Mouse (Mus musculus): ENCODE measurements around the gene Helz.

The Helz gene

DNA sequence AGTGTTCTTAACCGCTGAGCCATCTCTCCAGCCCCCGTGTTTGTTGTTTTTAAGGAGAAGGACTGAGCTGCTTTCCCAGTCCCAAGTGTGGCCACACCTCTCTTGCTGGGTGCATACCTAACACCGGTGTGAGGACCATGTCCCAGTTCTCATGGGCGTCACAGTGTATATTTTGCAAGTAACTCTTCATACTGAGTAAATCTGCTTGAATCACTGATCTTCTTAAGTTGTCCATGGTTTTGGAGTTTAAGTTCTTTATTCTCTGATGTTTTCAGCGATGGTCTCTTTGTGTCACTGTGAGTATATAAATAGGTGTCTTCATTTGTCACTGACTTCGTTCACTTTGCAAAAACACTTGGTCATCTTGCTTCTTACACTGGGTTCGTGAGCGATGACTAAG is 126.9 kb downstream of the Helz start:
- no peak for DNase-seq (ENCODE audit: low spot score in 2 of 2)

DNA sequence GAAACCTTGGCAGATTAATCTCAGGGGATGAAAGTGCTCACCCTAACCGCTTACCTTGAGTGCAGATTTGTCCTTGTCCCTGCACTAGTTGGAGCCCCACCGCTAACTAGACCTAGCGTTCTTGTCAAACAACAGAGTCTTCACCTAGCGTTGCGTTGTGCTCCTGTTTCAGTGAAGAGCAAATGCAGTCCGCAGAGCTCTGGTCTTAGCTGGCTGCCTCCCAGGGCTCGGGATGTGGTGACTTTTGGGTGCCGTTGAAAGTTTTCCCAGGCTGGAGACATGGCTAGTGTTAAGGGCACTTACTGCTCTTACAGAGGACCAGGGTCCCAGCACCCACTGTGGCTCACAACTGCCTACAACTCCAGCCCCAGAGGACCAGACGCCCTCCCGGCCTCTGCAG is 127.5 kb downstream of the Helz start:
- DNase-seq (ENCODE audit: low spot score in 2 of 2), result no peak

DNA sequence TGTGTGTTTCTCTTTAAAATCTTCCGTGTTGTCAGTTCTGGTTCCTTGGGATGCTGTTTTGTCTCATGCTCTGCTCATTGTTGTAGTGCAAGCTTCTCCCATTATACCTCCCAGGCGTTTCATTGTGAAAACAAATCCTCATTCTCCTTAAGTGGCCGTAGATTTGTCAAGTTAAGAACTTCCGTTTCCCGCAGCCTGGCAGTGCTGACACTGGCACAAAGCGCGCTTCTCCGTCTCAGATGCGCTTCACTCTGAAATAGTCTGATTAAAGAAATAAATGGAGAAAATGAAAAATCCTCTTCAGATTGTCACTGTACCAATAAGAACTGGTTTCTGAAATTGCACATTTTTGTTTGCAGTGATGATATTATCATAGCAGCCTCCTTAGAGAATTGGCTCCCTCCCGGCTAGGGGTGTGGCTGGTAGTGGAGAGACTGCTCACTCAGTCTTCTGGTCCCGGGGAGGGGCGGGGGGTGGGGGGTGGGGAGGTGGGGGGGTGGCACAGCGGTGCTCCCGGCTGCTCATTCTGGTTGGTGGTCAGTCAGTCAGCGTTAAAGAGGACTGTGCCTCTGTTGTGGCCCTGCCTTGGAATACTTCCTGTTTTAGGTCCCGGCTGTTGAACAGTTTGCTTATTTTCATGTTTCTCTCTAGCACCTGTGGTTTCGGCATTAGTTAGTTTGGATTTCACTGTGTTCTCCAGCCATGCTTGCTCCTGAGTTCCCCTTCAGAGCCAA is 128.6 kb downstream of the Helz start:
- DNase-seq (ENCODE audit: low spot score in 2 of 2), result no peak

DNA sequence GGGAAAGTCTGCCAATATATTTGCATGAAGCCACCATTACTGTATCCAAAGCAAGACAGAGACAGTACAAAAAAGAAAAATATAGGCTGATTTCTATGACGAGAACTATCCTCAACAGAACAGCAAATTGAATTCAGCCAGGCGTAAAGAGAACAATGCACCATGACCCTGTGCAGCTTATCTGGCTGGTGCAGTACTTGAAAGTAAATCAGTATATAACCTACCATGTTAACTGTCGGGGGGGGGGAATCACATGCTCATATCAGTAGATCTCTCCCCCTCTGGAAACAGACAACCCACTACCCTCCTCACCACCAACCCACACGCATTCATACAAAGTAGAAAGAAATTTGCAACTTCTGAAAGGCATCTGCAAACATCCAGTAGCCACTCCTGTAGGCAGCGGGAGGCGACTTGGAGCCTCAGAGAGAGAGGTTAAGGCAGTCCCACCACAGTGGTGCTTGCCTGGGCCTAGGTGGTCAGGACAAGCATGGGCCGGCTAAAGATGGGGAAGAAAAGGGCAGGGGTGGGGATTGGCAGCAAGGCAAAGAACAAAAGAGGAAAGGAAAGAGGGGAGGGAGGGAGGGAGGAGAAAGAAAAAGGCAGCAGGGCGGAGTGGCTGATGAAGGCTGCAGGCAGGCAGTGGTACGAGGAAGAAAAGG is 135.1 kb downstream of the Helz start:
- no peak for DNase-seq (ENCODE audit: low spot score in 2 of 2)

DNA sequence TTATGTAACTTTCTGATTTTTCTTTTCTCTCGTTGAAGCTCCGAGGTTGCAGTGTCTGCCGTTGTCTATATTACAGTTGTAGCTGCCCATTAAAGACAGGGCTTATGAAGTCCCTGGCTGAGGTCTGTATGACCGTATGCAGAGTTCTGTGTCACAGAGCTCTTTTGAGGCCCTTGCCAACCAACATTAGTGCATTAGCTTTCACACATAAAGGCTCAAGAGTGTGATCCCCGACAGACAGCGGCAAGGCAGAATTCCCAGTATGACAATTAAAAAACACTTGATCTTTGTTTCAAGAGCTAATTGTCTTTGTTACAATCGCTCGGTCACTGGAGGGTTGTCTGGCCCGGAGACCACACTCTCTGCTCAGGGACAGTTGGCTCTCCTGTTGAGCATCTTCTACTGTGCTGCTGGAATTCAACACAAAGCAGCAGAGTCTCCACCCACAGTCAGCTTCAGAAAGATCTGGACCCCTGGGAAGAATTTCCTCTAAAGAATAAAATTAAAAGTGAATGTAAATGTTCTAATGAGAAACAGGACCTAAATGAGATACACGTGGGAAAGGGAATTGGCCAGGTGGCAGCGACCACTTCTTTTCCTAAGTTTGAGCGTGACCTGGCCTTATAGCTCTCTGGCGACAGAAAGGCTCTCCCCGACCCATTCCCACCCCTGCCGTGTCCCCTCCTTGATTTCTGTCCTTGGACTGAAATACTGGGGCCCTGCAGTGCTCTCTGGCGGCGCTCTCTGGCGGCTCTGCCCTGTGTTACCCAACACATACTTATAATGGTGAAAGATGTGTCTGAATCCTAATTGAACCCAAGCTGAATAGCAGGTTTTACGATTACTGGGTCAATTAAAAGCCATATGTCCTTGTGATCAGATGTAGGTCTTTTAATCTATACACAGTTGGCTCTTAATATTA is 136.1 kb downstream of the Helz start:
- DNase-seq (ENCODE audit: low spot score in 2 of 2), result no peak

DNA sequence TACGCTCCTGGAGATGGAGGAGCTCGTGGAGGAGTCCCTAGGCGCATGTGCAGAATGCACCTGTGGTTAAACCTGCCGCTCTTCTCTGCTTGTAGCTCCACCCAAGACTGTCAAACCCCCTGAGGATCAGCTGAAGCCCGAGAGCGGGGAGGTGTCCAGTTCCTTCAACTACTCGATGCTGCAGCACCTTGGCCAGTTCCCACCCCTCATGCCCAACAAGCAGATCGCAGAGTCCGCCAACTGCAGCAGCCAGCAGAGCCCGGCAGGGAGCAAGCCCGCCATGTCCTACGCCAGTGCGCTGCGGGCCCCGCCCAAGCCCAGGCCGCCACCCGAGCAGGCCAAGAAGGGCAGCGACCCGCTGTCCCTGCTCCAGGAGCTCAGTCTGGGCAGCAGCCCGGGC is 138.6 kb downstream of the Helz start:
- no peak for DNase-seq (ENCODE audit: low spot score in 2 of 2)

DNA sequence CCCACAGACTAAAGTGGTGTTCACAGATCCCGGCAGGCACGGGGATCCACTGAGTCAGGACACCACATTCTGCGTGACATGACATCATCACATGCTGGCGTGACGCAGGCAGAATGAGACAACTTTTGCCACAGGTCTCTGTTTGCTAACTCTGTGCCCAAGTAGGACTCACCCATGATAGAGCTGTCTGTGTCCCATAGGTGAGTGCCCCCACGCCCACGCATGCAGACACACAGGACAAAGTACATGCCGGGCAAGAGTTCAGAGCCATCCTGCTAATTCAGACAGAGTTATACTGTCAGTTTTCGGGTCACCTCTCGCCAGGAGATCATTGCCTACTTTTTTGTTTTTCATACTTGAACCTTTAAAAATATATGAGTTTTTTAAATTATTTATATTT is 140.8 kb downstream of the Helz start:
- DNase-seq (ENCODE audit: low spot score in 2 of 2), result no peak

DNA sequence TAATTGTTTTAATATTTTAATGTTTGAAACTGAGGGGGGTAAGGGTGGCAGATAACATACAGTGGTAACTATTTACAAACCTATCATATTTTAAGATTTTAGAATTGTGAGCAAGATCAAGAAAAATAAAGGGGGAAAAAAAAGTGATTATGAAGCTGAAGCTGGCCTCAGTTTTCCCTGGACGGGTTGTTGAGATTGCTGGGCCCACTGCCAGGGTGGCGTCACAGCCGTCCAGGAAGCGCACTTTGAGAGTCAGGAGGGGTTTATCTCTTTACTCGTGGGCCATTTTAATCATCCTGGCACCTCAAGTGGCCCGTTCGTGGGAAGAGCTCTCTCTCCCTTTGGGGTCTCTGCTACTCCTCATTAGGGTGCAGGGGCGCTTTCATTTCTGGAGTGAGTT is 143.8 kb downstream of the Helz start:
- DNase-seq (ENCODE audit: low spot score in 2 of 2), result no peak

DNA sequence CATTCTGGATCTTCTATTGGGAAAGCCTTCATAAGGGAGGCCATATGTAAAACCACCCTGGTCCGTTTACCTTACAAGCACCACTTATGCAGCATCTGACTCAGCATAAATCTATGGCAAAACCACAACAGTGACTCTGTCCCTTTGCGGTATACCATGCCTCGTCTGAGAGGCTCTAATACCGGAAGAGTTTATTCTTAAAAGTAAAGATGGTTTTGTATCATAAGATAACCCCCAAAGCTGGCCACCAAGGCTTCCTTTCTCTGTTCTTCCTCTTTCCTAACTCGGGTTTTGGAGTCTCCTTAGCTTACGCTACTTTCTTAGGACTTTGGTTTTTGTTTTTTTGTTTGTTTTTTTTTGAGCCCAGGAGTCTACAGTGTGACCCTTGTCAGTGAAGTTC is 145.6 kb downstream of the Helz start:
- DNase-seq (ENCODE audit: low spot score in 2 of 2), result no peak

DNA sequence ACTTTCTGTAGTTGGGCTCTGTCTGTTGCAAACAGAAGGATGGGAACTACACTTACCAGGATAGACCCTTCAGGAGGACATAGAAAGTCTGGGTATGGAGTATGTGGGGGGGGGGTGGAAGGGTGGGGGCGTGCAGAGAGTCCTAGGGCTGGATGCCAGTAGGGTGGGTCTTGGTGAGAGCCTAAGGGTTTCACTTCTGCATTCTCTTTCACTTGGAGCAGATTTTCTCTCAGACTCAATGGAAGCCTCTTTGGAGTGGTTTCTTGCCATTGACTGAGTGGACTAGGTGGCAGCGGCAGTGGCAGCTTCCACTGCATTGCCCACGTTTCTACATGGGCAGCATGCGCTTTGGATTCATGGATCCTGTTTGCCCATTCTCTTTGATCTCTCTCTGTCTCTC is 152.2 kb downstream of the Helz start:
- DNase-seq (ENCODE audit: low spot score in 2 of 2), result no peak

DNA sequence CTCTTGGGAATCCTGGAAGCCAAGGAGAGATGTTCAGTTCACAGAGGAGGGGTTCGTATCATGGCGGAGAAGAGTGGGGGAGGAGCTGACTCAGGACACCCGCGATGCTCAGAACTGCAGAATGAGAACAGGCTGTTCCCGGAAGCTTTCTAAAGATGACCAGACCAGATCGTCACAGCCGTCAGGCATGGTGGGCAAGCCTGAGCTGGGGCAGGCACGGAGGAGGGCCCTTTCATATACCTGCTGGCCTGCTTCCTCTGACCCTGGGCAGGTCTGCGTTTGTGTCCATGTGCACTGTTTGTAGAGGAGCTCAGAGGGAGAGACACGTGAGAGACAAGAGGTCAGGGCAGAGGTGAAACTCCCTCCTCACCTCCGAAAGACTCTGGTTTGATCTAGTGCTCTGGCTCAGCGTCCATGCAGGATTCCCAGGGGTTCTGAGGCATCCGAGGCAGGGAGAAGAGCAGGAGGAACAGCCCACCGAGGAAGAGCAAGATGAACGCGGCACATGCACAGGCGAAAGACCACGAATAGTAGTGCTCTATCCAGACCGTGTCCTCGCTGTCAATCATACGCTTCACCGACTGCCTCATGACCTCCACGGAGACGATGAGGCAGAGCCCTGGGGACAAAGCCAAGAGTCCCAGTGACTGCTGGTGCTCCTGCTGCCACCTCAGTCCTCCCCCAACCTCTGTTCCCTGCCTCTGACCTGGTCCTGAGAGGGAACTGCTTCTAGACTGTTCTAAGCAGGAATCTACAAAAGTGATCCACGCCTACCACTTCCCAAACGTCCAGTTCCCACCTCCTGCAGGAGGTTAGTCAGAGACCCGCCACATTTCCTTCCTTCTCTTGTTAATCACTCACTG is 155.8 kb downstream of the Helz start:
- DNase-seq (ENCODE audit: low spot score in 2 of 2), result no peak

DNA sequence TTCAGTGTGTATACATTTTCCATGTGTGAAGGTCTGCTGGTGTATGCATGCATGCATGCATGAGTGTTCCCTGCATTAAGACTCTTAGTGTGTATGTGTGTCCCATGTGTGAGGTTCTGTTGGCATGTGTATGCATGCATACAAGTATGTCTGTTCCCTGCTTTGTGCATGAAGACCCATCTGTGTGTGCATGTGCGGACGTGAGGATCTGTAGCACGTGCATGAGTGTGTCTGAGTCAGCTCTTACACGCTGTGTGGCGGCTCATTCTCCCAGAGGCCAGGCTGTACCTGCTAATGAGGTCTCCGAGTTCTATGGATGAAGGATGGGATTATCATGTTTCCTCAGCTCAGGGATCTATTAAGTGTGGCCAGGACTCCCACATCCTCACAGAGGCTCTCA is 157.3 kb downstream of the Helz start:
- DNase-seq (ENCODE audit: low spot score in 2 of 2), result no peak

DNA sequence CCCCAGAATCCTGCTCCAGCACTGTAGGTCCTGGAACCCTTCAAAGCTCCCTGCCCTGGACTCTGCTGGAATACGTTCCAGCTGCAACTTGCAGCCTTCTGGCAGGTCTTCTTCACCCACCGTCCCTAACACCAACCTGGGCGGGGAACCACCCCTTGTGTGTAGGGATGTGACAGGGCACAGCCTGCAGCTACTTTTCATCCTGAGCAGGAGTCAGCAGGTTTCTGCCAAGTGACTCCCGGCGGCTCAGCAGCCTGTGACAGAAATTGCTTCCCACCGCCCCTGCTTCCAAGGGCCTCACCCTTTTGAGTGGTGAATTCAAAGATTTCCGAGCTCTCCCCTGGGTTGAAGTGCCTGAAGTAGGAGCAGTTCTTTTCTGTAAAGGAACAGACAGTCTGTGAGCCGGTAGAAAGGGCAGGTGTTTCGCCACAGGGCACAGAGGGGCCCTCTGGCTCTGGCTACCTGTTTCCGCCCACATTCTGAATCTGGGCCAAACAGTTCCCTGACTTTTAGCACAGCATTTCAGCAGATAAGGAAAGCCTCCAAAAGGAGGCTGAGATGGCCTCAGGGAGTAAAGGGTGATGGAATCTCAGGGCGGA is 157.8 kb downstream of the Helz start:
- no peak for DNase-seq (ENCODE audit: low spot score in 2 of 2)

DNA sequence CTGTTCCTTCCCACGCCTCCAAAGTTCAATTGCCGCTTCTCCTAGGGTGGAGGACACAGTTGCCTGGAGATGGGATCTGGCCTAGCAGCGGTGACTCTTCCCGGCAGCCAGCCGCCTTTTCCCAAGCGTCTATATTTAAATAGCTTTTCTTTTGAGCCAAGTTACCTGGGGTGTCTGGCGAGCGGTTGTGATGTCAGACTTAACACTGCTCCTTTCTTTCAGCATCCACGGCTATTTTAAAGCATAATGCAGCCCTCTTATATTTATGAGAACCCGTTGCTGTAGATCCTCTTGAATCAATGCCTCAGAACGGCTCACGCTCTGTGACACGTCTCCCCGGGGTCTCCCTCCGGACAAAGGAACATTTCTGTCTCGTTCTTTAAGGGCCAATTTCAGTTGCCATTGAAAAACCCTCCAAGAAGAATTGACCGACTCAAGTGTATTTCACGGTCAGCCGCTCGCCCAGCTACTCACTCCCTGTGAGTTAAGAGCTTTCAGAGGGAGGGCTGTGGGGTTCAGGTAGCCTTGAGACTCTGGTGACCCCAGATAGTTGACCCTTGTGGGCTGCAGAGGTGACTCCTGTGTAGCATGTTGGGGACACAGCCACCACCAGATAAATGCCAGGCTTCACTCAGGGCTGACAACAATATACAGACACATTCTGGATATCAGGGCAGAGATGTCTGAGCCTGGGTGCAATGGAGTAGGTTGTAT is 160.3 kb downstream of the Helz start:
- DNase-seq (ENCODE audit: low spot score in 2 of 2), result no peak

DNA sequence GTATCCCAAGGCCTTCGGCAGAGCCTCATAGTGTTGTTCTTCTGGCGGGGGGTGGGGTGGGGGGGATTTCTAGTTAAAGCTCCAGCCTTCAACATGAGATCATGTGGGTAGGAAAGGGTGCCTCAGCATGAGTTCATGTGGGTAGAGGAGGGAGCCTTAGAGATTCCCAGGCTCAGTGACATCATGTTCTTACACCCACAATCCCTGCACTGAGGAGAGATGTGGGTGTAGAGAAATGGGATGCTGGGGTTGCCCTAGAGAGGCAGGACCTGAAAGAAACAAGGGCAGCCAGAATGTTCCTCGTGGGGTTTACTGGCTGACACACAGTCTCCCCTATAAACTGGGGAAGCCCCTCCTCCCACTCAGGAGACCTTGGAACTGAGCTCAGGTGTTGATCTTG is 162.6 kb downstream of the Helz start:
- no peak for DNase-seq (ENCODE audit: low spot score in 2 of 2)

DNA sequence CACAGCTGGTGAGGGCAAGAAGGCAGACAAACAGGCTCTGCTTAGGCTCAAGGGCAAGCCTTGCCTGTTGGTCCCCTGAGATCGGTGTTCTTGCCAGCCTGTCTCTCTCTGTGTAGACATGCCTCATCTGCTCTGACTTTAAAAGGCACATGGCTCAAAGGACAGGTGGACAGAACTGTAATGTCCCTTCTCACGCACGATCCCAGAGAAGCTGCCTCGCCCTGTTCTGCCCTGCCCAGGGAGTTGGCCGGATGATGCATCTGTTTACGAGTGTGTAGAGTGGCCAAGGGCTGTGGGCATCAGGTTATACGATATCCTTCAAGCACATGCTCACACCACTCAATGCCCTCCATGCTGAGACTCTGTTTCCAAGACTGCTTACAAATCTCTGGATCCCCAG is 166.6 kb downstream of the Helz start:
- no peak for DNase-seq (ENCODE audit: low spot score in 2 of 2)

DNA sequence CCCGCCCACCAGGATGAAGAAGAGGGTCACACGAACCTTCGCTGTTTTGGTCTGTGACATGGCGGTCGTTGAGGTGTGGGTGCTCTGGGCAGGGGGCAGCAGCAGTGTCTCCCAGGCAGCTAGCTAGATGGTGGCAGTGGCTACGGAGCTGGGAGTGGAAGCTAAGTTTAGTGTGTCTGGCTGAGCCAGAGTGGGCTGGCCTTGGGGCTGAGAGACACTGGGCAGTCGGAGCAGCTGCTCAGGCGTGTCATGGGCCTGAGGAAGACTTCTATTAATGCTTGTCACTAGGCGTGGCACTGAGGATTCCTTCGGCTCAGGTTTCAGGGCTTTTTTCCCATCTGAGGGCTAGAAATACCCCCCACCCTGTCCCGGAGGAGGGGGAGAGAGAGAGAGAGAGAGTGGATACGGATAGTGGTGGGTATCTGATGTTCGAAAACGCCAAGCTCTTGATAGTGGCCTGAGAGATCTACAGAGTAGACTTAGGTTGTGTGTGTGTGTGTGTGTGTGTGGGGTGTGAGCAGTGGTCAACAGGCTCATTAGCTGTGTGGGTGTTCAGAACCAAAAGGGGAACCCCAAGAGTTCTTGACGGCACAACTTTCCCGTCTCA is 168.7 kb downstream of the Helz start, which contains the start of gene Cacng1:
Gene Cacng1 (minus strand): TSS at position 191 of the 607 bp plus-strand sequence.
- DNase-seq (ENCODE audit: low spot score in 2 of 2), result no peak

DNA sequence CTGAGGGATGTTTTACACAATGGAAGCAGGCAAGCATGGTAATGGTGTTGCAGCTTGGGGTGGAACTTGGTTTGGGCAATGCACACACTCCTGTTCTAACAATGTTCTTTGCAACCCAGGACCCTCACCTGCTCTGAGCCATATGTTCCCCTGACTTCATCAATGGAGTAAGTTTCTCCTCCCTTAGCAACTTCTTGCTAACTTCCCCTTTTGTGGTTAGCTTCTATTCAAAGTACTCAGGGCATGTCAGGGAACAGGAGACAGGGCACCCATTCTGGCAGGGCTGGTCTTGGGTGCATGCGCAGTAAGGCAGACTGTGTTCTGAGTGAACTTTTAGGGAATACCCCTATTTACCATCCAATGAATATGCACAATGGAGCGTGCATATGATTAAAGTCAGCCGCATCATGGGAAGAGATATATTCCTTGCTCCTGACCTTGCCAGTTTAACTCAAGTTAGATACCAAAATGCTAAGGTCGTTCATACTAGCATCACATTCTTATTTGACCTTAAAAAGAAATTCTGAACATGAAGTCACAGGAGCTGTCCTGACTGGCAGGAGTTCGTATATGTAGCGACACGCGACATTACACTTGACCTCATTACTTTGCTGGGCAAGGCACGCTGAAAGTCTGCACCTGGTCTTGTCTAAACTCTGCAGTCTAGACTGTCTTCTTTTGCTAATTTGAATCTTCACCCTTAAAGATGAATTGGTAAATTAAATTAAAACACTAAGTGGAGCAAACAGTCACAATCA is 172.7 kb downstream of the Helz start:
- DNase-seq (ENCODE audit: low spot score in 2 of 2), result no peak

DNA sequence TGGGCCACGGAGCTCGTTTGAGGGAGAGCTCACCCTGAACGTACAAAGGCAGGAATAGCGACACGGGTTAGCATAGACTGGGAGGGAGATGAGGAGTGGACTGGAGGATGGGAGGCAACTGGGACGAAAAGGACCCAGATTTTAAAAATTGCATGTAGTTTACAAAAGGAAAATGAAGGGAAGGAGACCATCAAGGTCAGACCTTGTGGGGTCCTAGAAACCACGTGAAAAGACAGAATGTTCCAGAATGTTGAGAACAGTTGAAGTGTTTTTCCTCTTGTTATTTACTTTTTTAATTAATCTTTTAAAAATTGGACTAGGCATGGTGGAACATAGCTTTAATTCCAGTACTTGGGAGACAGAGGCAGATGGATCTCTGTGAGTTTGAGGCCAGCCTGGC is 173.3 kb downstream of the Helz start:
- DNase-seq (ENCODE audit: low spot score in 2 of 2), result no peak

All from frontal cortex, postnatal 14 days (tissue).